Mouse (Mus musculus): Measurements from ENCODE around the gene Zfp334. TPM values are rescaled to one million over a fixed set of nuclear protein-coding genes. Genes with fewer than 3 reads are reported as not detected.

Zfp334 gene
- polyA plus RNA-seq, 1 experiment from 2014 or later = 0.96 TPM

- H3K4me3 ChIP-seq (ENCODE audit: low read depth, low read length) = peak overlapping the region; percentile 29; the same call in 1 of the 2 replicates
Observed at GRCm38 (mm10) chr2:165367868-165368439, 20.1 kb downstream of the Zfp334 start.

GRCm38 (mm10) chr2:165367047-165367520, 21.0 kb downstream of the Zfp334 start:
- Histone ChIP-seq H3K36me3 (ENCODE audit: control insufficient read depth, insufficient read depth) (no peaks in the 10 kb centered on the region), H3K4me3 (ENCODE audit: low read depth, low read length) (no peak overlapping the region), H3K9ac (ENCODE audit: low read depth, low read length) (no peak overlapping the region), H3K9me3 (replicated peaks; ENCODE audit: control insufficient read depth, low read length) (no peaks in the 10 kb centered on the region), H3K27ac (ENCODE audit: low read length) (no peak overlapping the region), H3K4me1 (ENCODE audit: control insufficient read depth, low read depth, low read length) (no peaks in the 10 kb centered on the region; the same call in 1 of the 2 replicates), H3K4me2 (ENCODE audit: low read depth, low read length) (no peak overlapping the region), H3K27me3 (ENCODE audit: control insufficient read depth, insufficient read depth, low read depth, low read length) (peaks cover 5% of the 10 kb centered on the region)
- peak; percentile 75 for ATAC-seq (ENCODE audit: low read depth)
- 3% methylated on average over 5 of the region's 8 CpGs for WGBS (ENCODE audit: insufficient replicate concordance)

More at GRCm38 (mm10) chr2:165367868-165368439, 20.1 kb downstream of the Zfp334 start:
- Histone ChIP-seq H3K9me3 (replicated peaks; ENCODE audit: control insufficient read depth, low read length) (no peaks in the 10 kb centered on the region), H3K4me2 (ENCODE audit: low read depth, low read length) (peak overlapping the region; percentile 33; the same call in 1 of the 2 replicates), H3K36me3 (ENCODE audit: control insufficient read depth, insufficient read depth) (no peaks in the 10 kb centered on the region), H3K27ac (ENCODE audit: low read length) (no peak overlapping the region), H3K9ac (ENCODE audit: low read depth, low read length) (no peak overlapping the region), H3K4me1 (ENCODE audit: control insufficient read depth, low read depth, low read length) (no peaks in the 10 kb centered on the region; the same call in 1 of the 2 replicates), H3K27me3 (ENCODE audit: control insufficient read depth, insufficient read depth, low read depth, low read length) (peaks cover 5% of the 10 kb centered on the region)
- ATAC-seq (ENCODE audit: low read depth) = no peak
- WGBS (ENCODE audit: insufficient replicate concordance) = 1% methylated on average over 13 of the region's 13 CpGs

GRCm38 (mm10) chr2:165364334-165365091, 23.5 kb downstream of the Zfp334 start:
- Histone ChIP-seq H3K9ac (ENCODE audit: low read depth, low read length) (no peak overlapping the region), H3K4me2 (ENCODE audit: low read depth, low read length) (no peak overlapping the region), H3K4me1 (ENCODE audit: control insufficient read depth, low read depth, low read length) (no peaks in the 10 kb centered on the region; the same call in 1 of the 2 replicates), H3K27me3 (ENCODE audit: control insufficient read depth, insufficient read depth, low read depth, low read length) (peaks cover 5% of the 10 kb centered on the region), H3K9me3 (replicated peaks; ENCODE audit: control insufficient read depth, low read length) (no peaks in the 10 kb centered on the region), H3K4me3 (ENCODE audit: low read depth, low read length) (no peak overlapping the region), H3K36me3 (ENCODE audit: control insufficient read depth, insufficient read depth) (no peaks in the 10 kb centered on the region), H3K27ac (ENCODE audit: low read length) (no peak overlapping the region)
- ATAC-seq (ENCODE audit: low read depth) = no peak
- 8% methylated on average over 21 of the region's 21 CpGs for WGBS (ENCODE audit: insufficient replicate concordance)

GRCm38 (mm10) chr2:165363282-165363681, 24.8 kb downstream of the Zfp334 start:
- no peak for ATAC-seq (ENCODE audit: low read depth)
- Histone ChIP-seq H3K27ac (ENCODE audit: low read length) (no peak overlapping the region), H3K9ac (ENCODE audit: low read depth, low read length) (no peak overlapping the region), H3K36me3 (ENCODE audit: control insufficient read depth, insufficient read depth) (no peaks in the 10 kb centered on the region), H3K9me3 (replicated peaks; ENCODE audit: control insufficient read depth, low read length) (no peaks in the 10 kb centered on the region), H3K4me2 (ENCODE audit: low read depth, low read length) (no peak overlapping the region), H3K27me3 (ENCODE audit: control insufficient read depth, insufficient read depth, low read depth, low read length) (no peaks in the 10 kb centered on the region; the same call in 1 of the 2 replicates), H3K4me3 (ENCODE audit: low read depth, low read length) (no peak overlapping the region), H3K4me1 (ENCODE audit: control insufficient read depth, low read depth, low read length) (no peaks in the 10 kb centered on the region; the same call in 1 of the 2 replicates)
- WGBS (ENCODE audit: insufficient replicate concordance) = 79% methylated on average over 6 of the region's 6 CpGs

GRCm38 (mm10) chr2:165360861-165361260, 27.2 kb downstream of the Zfp334 start:
- Histone ChIP-seq H3K4me1 (ENCODE audit: control insufficient read depth, low read depth, low read length) (no peaks in the 10 kb centered on the region), H3K9me3 (replicated peaks; ENCODE audit: control insufficient read depth, low read length) (no peaks in the 10 kb centered on the region), H3K4me3 (ENCODE audit: low read depth, low read length) (no peak overlapping the region), H3K4me2 (ENCODE audit: low read depth, low read length) (no peak overlapping the region), H3K27ac (ENCODE audit: low read length) (no peak overlapping the region), H3K27me3 (ENCODE audit: control insufficient read depth, insufficient read depth, low read depth, low read length) (no peaks in the 10 kb centered on the region), H3K36me3 (ENCODE audit: control insufficient read depth, insufficient read depth) (no peaks in the 10 kb centered on the region), H3K9ac (ENCODE audit: low read depth, low read length) (no peak overlapping the region)
- ATAC-seq (ENCODE audit: low read depth) = 0 out of 2 replicates have a peak, but pooled peaks have one; percentile 32
- WGBS (ENCODE audit: insufficient replicate concordance) = 0% methylated on average over 1 of the region's 1 CpGs

- WGBS (ENCODE audit: insufficient replicate concordance) = 80% methylated on average over 20 of the region's 20 CpGs
- no peaks in the 10 kb centered on the region for H3K27me3 ChIP-seq (ENCODE audit: control insufficient read depth, insufficient read depth, low read depth, low read length)
- peaks cover 2% of the 10 kb centered on the region; the same call in 1 of the 2 replicates for H3K9me3 ChIP-seq (replicated peaks; ENCODE audit: control insufficient read depth, low read length)
- H3K4me2 ChIP-seq (ENCODE audit: low read depth, low read length) = no peak overlapping the region
- no peak for ATAC-seq (ENCODE audit: low read depth)
- no peaks in the 10 kb centered on the region for H3K4me1 ChIP-seq (ENCODE audit: control insufficient read depth, low read depth, low read length)
- no peak overlapping the region for H3K27ac ChIP-seq (ENCODE audit: low read length)
- no peak overlapping the region for H3K9ac ChIP-seq (ENCODE audit: low read depth, low read length)
- H3K36me3 ChIP-seq (ENCODE audit: control insufficient read depth, insufficient read depth) = no peaks in the 10 kb centered on the region
- H3K4me3 ChIP-seq (ENCODE audit: low read depth, low read length) = no peak overlapping the region
Observed at GRCm38 (mm10) chr2:165351828-165352513, 36.1 kb downstream of the Zfp334 start.

GRCm38 (mm10) chr2:165349466-165349865, 38.6 kb downstream of the Zfp334 start:
- Histone ChIP-seq H3K27me3 (ENCODE audit: control insufficient read depth, insufficient read depth, low read depth, low read length) (no peaks in the 10 kb centered on the region), H3K27ac (ENCODE audit: low read length) (no peak overlapping the region), H3K4me2 (ENCODE audit: low read depth, low read length) (no peak overlapping the region), H3K4me1 (ENCODE audit: control insufficient read depth, low read depth, low read length) (no peaks in the 10 kb centered on the region), H3K36me3 (ENCODE audit: control insufficient read depth, insufficient read depth) (no peaks in the 10 kb centered on the region), H3K4me3 (ENCODE audit: low read depth, low read length) (no peak overlapping the region), H3K9me3 (replicated peaks; ENCODE audit: control insufficient read depth, low read length) (peaks cover 2% of the 10 kb centered on the region; the same call in 1 of the 2 replicates), H3K9ac (ENCODE audit: low read depth, low read length) (no peak overlapping the region)
- ATAC-seq (ENCODE audit: low read depth) = no peak
- 25% methylated on average over 8 of the region's 8 CpGs for WGBS (ENCODE audit: insufficient replicate concordance)

GRCm38 (mm10) chr2:165346180-165346579, 41.9 kb downstream of the Zfp334 start:
- no peak overlapping the region for H3K9ac ChIP-seq (ENCODE audit: low read depth, low read length)
- H3K4me1 ChIP-seq (ENCODE audit: control insufficient read depth, low read depth, low read length) = no peaks in the 10 kb centered on the region
- no peak overlapping the region for H3K27ac ChIP-seq (ENCODE audit: low read length)
- H3K4me2 ChIP-seq (ENCODE audit: low read depth, low read length) = no peak overlapping the region
- no peaks in the 10 kb centered on the region for H3K9me3 ChIP-seq (replicated peaks; ENCODE audit: control insufficient read depth, low read length)
- no peak overlapping the region for H3K4me3 ChIP-seq (ENCODE audit: low read depth, low read length)
- no peaks in the 10 kb centered on the region for H3K36me3 ChIP-seq (ENCODE audit: control insufficient read depth, insufficient read depth)
- 79% methylated on average over 5 of the region's 5 CpGs for WGBS (ENCODE audit: insufficient replicate concordance)
- no peak for ATAC-seq (ENCODE audit: low read depth)
- no peaks in the 10 kb centered on the region for H3K27me3 ChIP-seq (ENCODE audit: control insufficient read depth, insufficient read depth, low read depth, low read length)

All from liver, embryonic 16.5 days (tissue).